Mouse (Mus musculus): ENCODE data around the gene Lypla2. TPM values are rescaled to one million over a fixed set of nuclear protein-coding genes. Genes with fewer than 3 reads are reported as not detected.

Gene Lypla2
- 249 TPM for polyA plus RNA-seq (2017; shearing (Covaris generic))

GRCm38 (mm10) chr4:135972556-135972906 is at the start of gene Lypla2:
Gene Lypla2, minus strand, starts transcription at chr4:135972626.

GRCm38 (mm10) chr4:136021549-136022047 is 49.2 kb upstream of the Lypla2 start, which contains the start of gene Eloa:
Gene Eloa, minus strand, starts transcription at chr4:136021763.

GRCm38 (mm10) chr4:135986943-135987710 is 14.7 kb upstream of the Lypla2 start, which contains the start of gene Pithd1:
Gene Pithd1, minus strand, starts transcription at chr4:135987264.

GRCm38 (mm10) chr4:135963457-135964193 is 8.8 kb downstream of the Lypla2 start, which contains the start of gene Gale:
Gene Gale, plus strand, starts transcription at chr4:135963727.

GRCm38 (mm10) chr4:135946278-135946658 is 26.2 kb downstream of the Lypla2 start, which contains the start of gene Hmgcl:
Gene Hmgcl, plus strand, starts transcription at chr4:135946448.

GRCm38 (mm10) chr4:135920304-135921241 is 51.9 kb downstream of the Lypla2 start, which contains the start of gene Fuca1:
Gene Fuca1, plus strand, starts transcription at chr4:135920735.

Other genes with a start within 250 kb of the Lypla2 start
- gene Il22ra1, start 244.5 kb downstream of the Lypla2 start, polyA plus RNA-seq (2017; shearing (Covaris generic)): not detected
- 0.21 TPM for gene Myom3, start 212.9 kb downstream of the Lypla2 start, polyA plus RNA-seq (2017; shearing (Covaris generic))
- 165 TPM for gene Srsf10, start 116.9 kb downstream of the Lypla2 start, polyA plus RNA-seq (2017; shearing (Covaris generic))
- gene Pnrc2, start 98.8 kb downstream of the Lypla2 start, polyA plus RNA-seq (2017; shearing (Covaris generic)): 183 TPM
- gene Cnr2, start 77.2 kb downstream of the Lypla2 start, polyA plus RNA-seq (2017; shearing (Covaris generic)): 1.9 TPM
- 78.3 TPM for gene Fuca1, start 51.9 kb downstream of the Lypla2 start, polyA plus RNA-seq (2017; shearing (Covaris generic))
- 38.1 TPM for gene Hmgcl, start 26.2 kb downstream of the Lypla2 start, polyA plus RNA-seq (2017; shearing (Covaris generic))
- 33.1 TPM for gene Gale, start 8.9 kb downstream of the Lypla2 start, polyA plus RNA-seq (2017; shearing (Covaris generic))
- 50.7 TPM for gene Pithd1, start 14.6 kb upstream of the Lypla2 start, polyA plus RNA-seq (2017; shearing (Covaris generic))
- 51.7 TPM for gene Eloa, start 49.1 kb upstream of the Lypla2 start, polyA plus RNA-seq (2017; shearing (Covaris generic))
- gene Rpl11, start 80.8 kb upstream of the Lypla2 start, polyA plus RNA-seq (2017; shearing (Covaris generic)): 306 TPM
- gene Id3, start 170.9 kb upstream of the Lypla2 start, polyA plus RNA-seq (2017; shearing (Covaris generic)): 12.6 TPM
- 2.9 TPM for gene E2f2, start 199.8 kb upstream of the Lypla2 start, polyA plus RNA-seq (2017; shearing (Covaris generic))
- not detected for gene Asap3, start 233.7 kb upstream of the Lypla2 start, polyA plus RNA-seq (2017; shearing (Covaris generic))